Mouse (Mus musculus): Measurements from ENCODE around the gene Lrrc7.

DNA sequence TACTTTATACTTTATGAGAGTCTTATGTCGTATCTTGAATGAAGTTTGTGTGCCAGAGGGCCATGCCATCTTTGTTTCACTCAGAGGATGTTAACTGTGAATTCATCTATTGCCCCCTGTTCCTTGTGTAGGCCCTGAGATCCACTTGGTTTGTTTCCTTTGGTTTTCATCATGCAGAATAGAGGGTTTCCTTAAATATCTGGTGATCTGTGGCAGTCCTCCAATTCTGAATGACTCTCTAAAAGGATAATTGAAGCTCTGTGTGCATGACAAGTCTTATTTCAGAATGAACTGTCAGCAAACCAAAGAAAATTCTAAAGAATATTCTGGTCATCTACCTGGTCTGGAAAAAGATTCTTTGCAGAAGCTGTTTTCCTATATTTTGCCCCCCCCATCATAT lies 205.3 kb downstream of the Lrrc7 start:
- no peak for TF ChIP-seq CTCF (IDR thresholded peaks at IDR 0.05; ENCODE audit: borderline replicate concordance, insufficient read depth, low read length)
- no peak for TF ChIP-seq POLR2A (IDR thresholded peaks at IDR 0.05; ENCODE audit: low read depth, low read length)
